Mouse (Mus musculus): ENCODE data around the gene Hist1h2bl. TPM values are rescaled to one million over a fixed set of nuclear protein-coding genes. Genes with fewer than 3 reads are reported as not detected.

The Hist1h2bl gene
- polyA plus RNA-seq, 1 experiment = 118 TPM

DNA sequence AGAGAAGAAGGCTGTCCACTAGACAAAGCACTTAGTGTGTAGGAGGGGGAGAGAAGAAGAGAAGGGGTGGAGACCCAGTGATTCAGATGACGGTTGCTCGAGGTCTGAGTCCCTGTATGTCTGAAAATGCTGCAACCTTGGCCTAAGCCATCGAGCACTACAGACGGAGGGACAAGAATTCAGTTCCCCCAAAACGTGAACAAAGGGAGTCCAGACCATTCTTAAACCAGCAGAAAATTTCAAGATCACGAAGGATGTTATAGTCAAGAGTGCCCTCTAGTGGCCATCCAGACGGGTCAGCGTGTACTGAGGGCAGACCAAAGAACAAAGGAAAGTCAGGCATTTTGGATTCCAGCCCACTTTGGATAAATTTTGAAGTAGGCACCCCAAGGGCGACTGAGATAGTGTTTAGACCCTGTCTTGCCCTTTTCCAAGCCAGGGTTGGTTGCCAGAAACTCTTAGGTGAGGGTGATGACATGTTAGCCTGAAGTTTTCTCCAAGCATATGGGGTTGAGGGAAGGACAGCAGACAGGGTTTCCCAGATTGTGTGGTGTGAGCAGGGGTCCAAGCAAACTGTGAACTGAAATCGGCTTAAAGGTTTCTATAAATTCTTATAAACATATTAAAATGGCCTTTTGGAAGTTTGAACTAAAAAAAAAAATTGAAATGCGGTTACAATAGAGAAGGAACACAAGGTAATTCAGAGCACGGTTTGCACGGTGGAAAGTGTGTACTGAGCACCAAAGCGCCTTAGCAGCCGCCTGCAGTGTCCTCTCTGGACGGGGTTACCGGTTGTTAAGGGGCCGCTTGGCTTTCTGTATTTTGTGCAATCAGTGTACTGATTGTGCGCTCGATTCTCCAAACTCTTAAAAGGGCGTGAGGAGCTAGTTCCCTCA lies 18.3 kb upstream of the Hist1h2bl start:
- peak overlapping the region; percentile 94 for H3K27ac ChIP-seq (ENCODE audit: control insufficient read depth, insufficient read depth, low read length)
- H3K36me3 ChIP-seq (ENCODE audit: control insufficient read depth, insufficient read depth, low read length) = no peaks in the 10 kb centered on the region
- peak; percentile 79 for DNase-seq
- peak overlapping the region; percentile 45 for H3K4me3 ChIP-seq (ENCODE audit: control insufficient read depth, insufficient read depth, low read length)
- H3K4me1 ChIP-seq (replicated peaks; ENCODE audit: control insufficient read depth, insufficient read depth, low read length) = peaks cover 6% of the 10 kb centered on the region; the same call in 1 of the 2 replicates
- no peaks in the 10 kb centered on the region for H3K27me3 ChIP-seq (ENCODE audit: control insufficient read depth, insufficient read depth, low read length)
- TF ChIP-seq CTCF (IDR thresholded peaks at IDR 0.05; ENCODE audit: borderline replicate concordance, control insufficient read depth, extremely low read depth, insufficient read depth, low read length, poor library complexity) (no peak), POLR2A (IDR thresholded peaks at IDR 0.05; ENCODE audit: control insufficient read depth, extremely low read depth, insufficient read depth, low read length, poor library complexity) (no peak)
- 1% methylated on average over 21 of the region's 21 CpGs for whole genome bisulfite sequencing

DNA sequence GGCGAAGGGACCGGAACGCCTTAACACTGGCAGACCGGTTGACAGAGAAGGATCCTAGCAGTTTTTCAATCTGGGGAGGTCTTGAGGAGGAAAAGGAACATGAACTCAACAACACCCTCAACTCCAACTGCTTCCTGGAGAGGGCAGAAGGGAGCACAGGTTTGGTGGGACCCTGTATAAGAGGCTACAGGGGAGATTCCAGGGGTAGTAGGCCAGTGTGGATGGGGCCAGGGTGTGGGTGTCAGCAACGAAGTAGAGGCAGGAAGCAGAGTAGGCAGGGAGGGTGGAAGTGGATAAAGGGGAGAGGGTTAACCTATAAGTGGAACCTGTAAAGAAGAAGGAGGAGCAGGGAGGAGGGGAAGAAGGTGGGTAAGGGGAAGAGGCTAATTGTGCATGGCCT lies 17.5 kb upstream of the Hist1h2bl start:
- no peaks in the 10 kb centered on the region for H3K36me3 ChIP-seq (ENCODE audit: control insufficient read depth, insufficient read depth, low read length)
- DNase-seq = peak; percentile 32
- peaks cover 6% of the 10 kb centered on the region; the same call in 1 of the 2 replicates for H3K4me1 ChIP-seq (replicated peaks; ENCODE audit: control insufficient read depth, insufficient read depth, low read length)
- no peak overlapping the region for H3K4me3 ChIP-seq (ENCODE audit: control insufficient read depth, insufficient read depth, low read length)
- WGBS = 84% methylated on average over 5 of the region's 5 CpGs
- TF ChIP-seq POLR2A (IDR thresholded peaks at IDR 0.05; ENCODE audit: control insufficient read depth, extremely low read depth, insufficient read depth, low read length, poor library complexity) = no peak
- TF ChIP-seq CTCF (IDR thresholded peaks at IDR 0.05; ENCODE audit: borderline replicate concordance, control insufficient read depth, extremely low read depth, insufficient read depth, low read length, poor library complexity) = no peak
- no peaks in the 10 kb centered on the region for H3K27me3 ChIP-seq (ENCODE audit: control insufficient read depth, insufficient read depth, low read length)
- no peak overlapping the region for H3K27ac ChIP-seq (ENCODE audit: control insufficient read depth, insufficient read depth, low read length)

DNA sequence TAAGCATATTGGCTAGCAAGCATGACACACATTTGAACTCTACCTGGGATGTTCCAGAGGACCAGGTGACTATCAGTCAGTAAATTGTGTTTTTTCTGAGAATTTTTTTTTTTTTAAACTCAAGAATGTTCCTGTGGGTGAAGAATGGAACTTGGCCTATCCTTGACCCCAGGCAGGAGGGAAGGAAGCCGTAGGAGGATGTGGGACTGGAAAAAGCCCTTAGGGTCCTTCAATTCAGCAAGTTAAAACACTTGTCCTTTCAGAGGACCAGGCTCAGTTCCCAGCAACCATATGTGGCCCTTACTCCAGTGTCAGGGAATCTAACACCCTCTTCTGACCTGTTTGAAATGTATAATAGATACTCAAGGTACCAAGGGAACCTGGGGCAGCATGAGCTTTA lies 13.6 kb upstream of the Hist1h2bl start:
- 76% methylated on average over 1 of the region's 1 CpGs for WGBS
- no peak for DNase-seq
- Histone ChIP-seq H3K4me1 (replicated peaks; ENCODE audit: control insufficient read depth, insufficient read depth, low read length) (peaks cover 6% of the 10 kb centered on the region; the same call in 1 of the 2 replicates), H3K36me3 (ENCODE audit: control insufficient read depth, insufficient read depth, low read length) (no peaks in the 10 kb centered on the region), H3K4me3 (ENCODE audit: control insufficient read depth, insufficient read depth, low read length) (no peak overlapping the region), H3K27me3 (ENCODE audit: control insufficient read depth, insufficient read depth, low read length) (no peaks in the 10 kb centered on the region), H3K27ac (ENCODE audit: control insufficient read depth, insufficient read depth, low read length) (no peak overlapping the region)
- TF ChIP-seq CTCF (IDR thresholded peaks at IDR 0.05; ENCODE audit: borderline replicate concordance, control insufficient read depth, extremely low read depth, insufficient read depth, low read length, poor library complexity) (no peak), POLR2A (IDR thresholded peaks at IDR 0.05; ENCODE audit: control insufficient read depth, extremely low read depth, insufficient read depth, low read length, poor library complexity) (no peak)

DNA sequence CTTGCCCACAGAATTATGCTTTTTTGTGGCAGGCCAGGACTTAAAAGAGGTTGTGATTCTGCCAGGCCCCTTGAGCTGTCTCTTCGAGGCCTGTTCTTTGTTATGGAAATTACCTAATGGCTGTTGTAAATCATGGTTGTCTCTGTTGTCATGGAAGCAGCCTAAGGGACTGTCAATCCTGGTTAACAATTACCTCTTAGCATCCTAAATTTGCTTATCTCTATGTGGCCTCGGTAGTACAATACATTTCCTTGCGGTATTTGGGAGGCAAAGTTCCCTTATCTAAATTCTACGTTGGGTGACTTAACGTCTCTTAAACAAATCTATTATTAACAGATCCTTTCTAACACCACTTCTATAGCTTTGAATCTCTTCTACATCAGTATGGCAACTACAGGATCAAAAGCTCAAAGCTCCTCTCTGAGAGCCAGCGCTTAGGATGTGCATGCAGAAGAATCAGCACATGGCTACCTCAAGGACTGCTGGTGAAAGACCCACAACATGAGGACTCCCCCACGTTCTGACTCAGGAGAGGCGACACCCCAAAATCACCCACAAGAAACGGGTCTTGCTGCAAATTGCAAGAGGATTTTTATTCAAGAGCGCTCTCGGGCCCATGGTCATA lies 12.1 kb upstream of the Hist1h2bl start:
- TF ChIP-seq CTCF (IDR thresholded peaks at IDR 0.05; ENCODE audit: borderline replicate concordance, control insufficient read depth, extremely low read depth, insufficient read depth, low read length, poor library complexity) (no peak), POLR2A (IDR thresholded peaks at IDR 0.05; ENCODE audit: control insufficient read depth, extremely low read depth, insufficient read depth, low read length, poor library complexity) (no peak)
- H3K27me3 ChIP-seq (ENCODE audit: control insufficient read depth, insufficient read depth, low read length) = no peaks in the 10 kb centered on the region
- H3K27ac ChIP-seq (ENCODE audit: control insufficient read depth, insufficient read depth, low read length) = no peak overlapping the region
- no peak for DNase-seq
- H3K4me1 ChIP-seq (replicated peaks; ENCODE audit: control insufficient read depth, insufficient read depth, low read length) = no peaks in the 10 kb centered on the region
- no peaks in the 10 kb centered on the region for H3K36me3 ChIP-seq (ENCODE audit: control insufficient read depth, insufficient read depth, low read length)
- no peak overlapping the region for H3K4me3 ChIP-seq (ENCODE audit: control insufficient read depth, insufficient read depth, low read length)
- WGBS = 89% methylated on average over 11 of the region's 11 CpGs

DNA sequence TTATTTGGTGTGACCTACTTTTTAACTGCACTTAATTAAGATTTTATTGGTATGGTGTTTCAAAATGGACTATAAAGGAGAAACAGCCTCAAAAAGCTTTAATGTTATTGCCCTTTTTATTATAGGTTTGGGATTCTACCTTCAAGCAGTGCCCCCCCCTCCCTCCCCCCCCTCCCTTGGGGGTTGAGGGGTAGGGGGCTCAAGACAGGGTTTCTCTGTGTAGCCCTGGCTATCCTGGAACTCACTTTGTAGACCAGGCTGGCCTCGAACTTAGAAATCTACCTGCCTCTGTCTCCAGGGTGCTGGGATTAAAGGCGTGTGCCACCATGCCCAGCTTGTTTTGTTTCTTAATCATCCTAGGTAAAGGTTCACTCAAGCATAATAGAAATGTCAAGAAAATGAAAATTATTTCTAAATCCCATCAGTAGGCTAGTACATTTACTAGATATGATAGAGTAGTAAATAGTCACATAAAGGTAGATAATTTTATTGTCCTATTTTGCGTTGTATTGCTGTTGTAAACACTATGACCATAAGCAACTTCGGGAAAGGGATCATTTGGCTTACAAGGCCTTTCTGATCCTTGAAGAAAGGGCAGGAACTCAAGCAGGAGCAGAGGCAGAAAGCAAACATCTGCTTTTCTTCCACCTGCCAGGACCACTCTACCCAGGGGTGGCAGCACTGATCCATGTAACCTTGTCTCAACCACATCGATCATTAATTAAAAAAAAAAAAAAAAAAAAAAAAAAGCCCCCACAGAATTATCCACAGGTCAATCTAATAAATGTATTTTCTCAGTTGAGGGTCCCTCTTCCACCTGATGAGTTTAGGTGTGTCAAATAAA lies 7.3 kb upstream of the Hist1h2bl start:
- Histone ChIP-seq H3K4me1 (replicated peaks; ENCODE audit: control insufficient read depth, insufficient read depth, low read length) (peaks cover 5% of the 10 kb centered on the region), H3K27me3 (ENCODE audit: control insufficient read depth, insufficient read depth, low read length) (no peaks in the 10 kb centered on the region), H3K27ac (ENCODE audit: control insufficient read depth, insufficient read depth, low read length) (peak overlapping the region; percentile 45), H3K4me3 (ENCODE audit: control insufficient read depth, insufficient read depth, low read length) (no peak overlapping the region), H3K36me3 (ENCODE audit: control insufficient read depth, insufficient read depth, low read length) (no peaks in the 10 kb centered on the region)
- 51% methylated on average over 5 of the region's 5 CpGs for WGBS
- peak; percentile 46 for DNase-seq
- TF ChIP-seq POLR2A (IDR thresholded peaks at IDR 0.05; ENCODE audit: control insufficient read depth, extremely low read depth, insufficient read depth, low read length, poor library complexity) (no peak), CTCF (IDR thresholded peaks at IDR 0.05; ENCODE audit: borderline replicate concordance, control insufficient read depth, extremely low read depth, insufficient read depth, low read length, poor library complexity) (no peak)

GRCm38 (mm10) chr13:21722373-21722925 lies 6.5 kb upstream of the Hist1h2bl start:
- 7% methylated on average over 11 of the region's 11 CpGs for WGBS
- Histone ChIP-seq H3K4me1 (replicated peaks; ENCODE audit: control insufficient read depth, insufficient read depth, low read length) (peaks cover 5% of the 10 kb centered on the region), H3K36me3 (ENCODE audit: control insufficient read depth, insufficient read depth, low read length) (no peaks in the 10 kb centered on the region), H3K27me3 (ENCODE audit: control insufficient read depth, insufficient read depth, low read length) (no peaks in the 10 kb centered on the region), H3K4me3 (ENCODE audit: control insufficient read depth, insufficient read depth, low read length) (peak overlapping the region; percentile 52), H3K27ac (ENCODE audit: control insufficient read depth, insufficient read depth, low read length) (peak overlapping the region; percentile 63)
- TF ChIP-seq CTCF (IDR thresholded peaks at IDR 0.05; ENCODE audit: borderline replicate concordance, control insufficient read depth, extremely low read depth, insufficient read depth, low read length, poor library complexity) = no peak
- peak; percentile 5; the same call in 1 of the 2 replicates for TF ChIP-seq POLR2A (IDR thresholded peaks at IDR 0.05; ENCODE audit: control insufficient read depth, extremely low read depth, insufficient read depth, low read length, poor library complexity)
- no peak for DNase-seq

All from thymus, adult 2 months (tissue).